Mouse (Mus musculus) limb, embryonic 15.5 days (tissue): ENCODE results near the gene Cbfb. TPM values are rescaled to one million over a fixed set of nuclear protein-coding genes. Genes with fewer than 3 reads are reported as not detected.
"Not testable (repeated sequence)": the region's sequence is repeated elsewhere in the genome, so short reads cannot be mapped to it uniquely, and the experiment has no call there.

Experiments used
- ATAC-seq: fragments of 200-750 bp; cut with Nextera tagmentation; 2 replicates; pipeline ENCODE4 v1.8.0; 2017; ENCODE audit warnings: low read depth, moderate TSS enrichment; ENCODE audit not compliant: insufficient number of reproducible peaks, low FRiP score, low TSS enrichment
- H3K27ac ChIP-seq: fragments of 300-500 bp; sonication (generic); 2 replicates; pipeline ENCODE4 v1.5.1; 2015; ENCODE audit warnings: moderate library complexity, mild to moderate bottlenecking, inconsistent platforms
- H3K27me3 ChIP-seq: fragments of 300-500 bp; sonication (generic); 2 replicates; pipeline ENCODE4 v1.6.1; 2015; ENCODE audit warnings: inconsistent platforms
- H3K36me3 ChIP-seq: fragments of 300-500 bp; sonication (generic); 2 replicates; pipeline ENCODE4 v1.6.1; 2015; ENCODE audit warnings: inconsistent platforms
- H3K4me1 ChIP-seq: fragments of 300-500 bp; sonication (generic); 2 replicates; pipeline ENCODE4 v1.6.1; 2015; ENCODE audit warnings: inconsistent platforms
- H3K4me2 ChIP-seq: fragments of 300-500 bp; sonication (generic); 2 replicates; pipeline ENCODE4 v1.6.1; 2015; ENCODE audit warnings: mild to moderate bottlenecking, inconsistent platforms
- H3K4me3 ChIP-seq: fragments of 300-500 bp; sonication (generic); 2 replicates; pipeline ENCODE4 v1.5.1; 2015; ENCODE audit warnings: mild to moderate bottlenecking, inconsistent platforms
- H3K9ac ChIP-seq: fragments of 300-500 bp; sonication (generic); 2 replicates; pipeline ENCODE4 v1.6.1; 2015; ENCODE audit warnings: inconsistent platforms
- H3K9me3 ChIP-seq: fragments of 300-500 bp; sonication (generic); 2 replicates; pipeline ENCODE4 v1.6.1; 2016; ENCODE audit warnings: inconsistent platforms
- WGBS: fragments of 180-500 bp; shearing (Covaris S2); methylation state at CpG from one replicate; pipeline ENCODE4 v1.1.7; 2015; 5-methylcytosine and 5-hydroxymethylcytosine counted together
- polyA plus RNA-seq: library from polyadenylated mRNA; unstranded; fragments of >200 nt; fragmentation: Nextera tagmentation; extraction: Ambion mirVana; gene quantifications from 2 replicates; pipeline ENCODE4 v1.2.1, GENCODE M21; 2015

Gene Cbfb
- polyA plus RNA-seq, 1 experiment from 2014 or later, result 89.0 TPM

DNA sequence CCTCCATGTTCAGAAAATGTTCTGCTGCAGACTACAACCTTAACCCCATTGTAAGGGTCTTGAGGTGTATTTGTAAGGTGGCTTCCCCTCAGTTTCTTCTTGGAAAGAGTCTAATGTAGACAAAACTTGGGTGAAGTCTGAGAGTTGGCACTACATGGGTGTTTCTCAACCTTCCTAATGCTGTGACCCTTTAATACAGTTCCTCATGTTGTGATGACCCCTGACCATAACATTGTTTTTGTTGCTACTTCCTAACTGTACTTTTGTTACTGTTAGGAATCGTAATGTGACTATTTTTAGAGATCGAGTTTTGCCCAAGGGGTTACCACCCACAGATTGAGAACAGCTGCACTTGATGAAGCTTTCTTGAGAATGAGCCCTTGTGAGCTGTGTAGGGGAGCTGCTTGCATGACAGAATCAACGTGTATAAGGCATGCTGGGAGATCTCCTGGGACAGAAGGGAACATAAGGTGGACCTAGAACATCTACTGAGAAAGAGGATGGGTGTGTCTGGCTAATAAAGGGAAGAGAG, 9.3 kb upstream of the Cbfb start:
- H3K4me1 ChIP-seq, result peaks cover 20% of the 10 kb centered on the region
- WGBS, result 25% methylated on average over 3 of the region's 3 CpGs
- no peak for ATAC-seq
- no peak overlapping the region for H3K4me2 ChIP-seq
- no peak overlapping the region for H3K27ac ChIP-seq
- no peak overlapping the region for H3K4me3 ChIP-seq
- no peaks in the 10 kb centered on the region for H3K27me3 ChIP-seq
- no peak overlapping the region for H3K9ac ChIP-seq
- H3K9me3 ChIP-seq, result no peaks in the 10 kb centered on the region
- no peaks in the 10 kb centered on the region for H3K36me3 ChIP-seq

DNA sequence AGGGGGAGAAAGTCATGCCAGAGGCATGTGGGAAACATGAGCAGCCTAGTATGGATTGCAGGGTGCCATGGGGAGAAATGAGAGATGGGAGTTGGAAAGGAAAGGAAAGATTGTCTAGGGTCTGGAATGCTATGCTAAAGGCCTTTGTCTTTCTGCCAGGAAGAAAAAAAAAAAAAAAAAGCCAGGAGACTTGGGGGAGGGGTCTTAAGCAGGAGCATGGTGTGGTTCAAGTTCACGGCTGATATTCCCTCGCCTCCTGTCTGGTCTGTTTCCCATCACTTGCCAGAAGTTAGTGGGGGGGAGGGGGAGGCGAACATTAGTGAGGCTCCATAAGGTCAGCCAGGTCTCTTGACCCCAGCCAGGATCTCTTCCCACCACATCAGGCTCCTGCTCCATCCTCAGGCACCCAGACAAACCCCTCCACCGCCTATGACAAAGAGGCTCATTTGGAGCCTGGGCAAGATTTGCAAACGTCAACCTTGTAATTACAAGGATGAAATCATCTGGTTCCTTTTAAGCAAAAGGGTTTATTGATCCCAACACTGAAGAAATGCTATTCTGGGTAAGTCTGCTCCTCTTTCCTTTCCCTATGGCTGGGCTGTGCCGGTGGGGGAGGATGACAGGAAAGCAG, 6.1 kb upstream of the Cbfb start:
- Histone ChIP-seq H3K27me3 (no peaks in the 10 kb centered on the region), H3K27ac (peak overlapping the region; percentile 86), H3K4me3 (no peak overlapping the region), H3K4me1 (peaks cover 27% of the 10 kb centered on the region), H3K9ac (no peak overlapping the region), H3K9me3 (no peaks in the 10 kb centered on the region), H3K36me3 (no peaks in the 10 kb centered on the region), H3K4me2 (peak overlapping the region; percentile 11; the same call in 1 of the 2 replicates)
- 10% methylated on average over 5 of the region's 6 CpGs for WGBS
- ATAC-seq, result peak; percentile 72

DNA sequence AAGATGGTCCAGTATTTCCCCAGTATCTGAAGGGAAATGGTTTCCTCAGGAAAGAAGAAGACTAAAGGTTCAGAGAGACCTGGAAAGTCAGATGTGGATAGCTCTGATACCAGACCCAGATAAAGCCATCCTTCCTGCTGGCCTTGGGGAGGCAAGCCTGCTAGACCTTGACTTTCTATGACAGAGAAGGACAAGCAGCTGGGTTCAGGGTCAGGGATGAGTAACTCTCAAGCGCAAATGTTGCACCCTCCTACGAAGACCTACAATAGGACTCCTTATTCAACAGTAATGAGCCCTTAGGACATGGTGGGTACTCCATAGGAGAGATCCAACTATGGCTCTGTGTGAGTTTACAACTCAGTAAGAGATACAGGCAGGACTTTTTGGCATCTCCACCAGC, 5.3 kb upstream of the Cbfb start:
- Histone ChIP-seq H3K36me3 (no peaks in the 10 kb centered on the region), H3K4me3 (no peak overlapping the region), H3K27me3 (no peaks in the 10 kb centered on the region), H3K9ac (no peak overlapping the region), H3K4me1 (peaks cover 31% of the 10 kb centered on the region), H3K9me3 (no peaks in the 10 kb centered on the region), H3K27ac (peak overlapping the region; percentile 86), H3K4me2 (no peak overlapping the region)
- 92% methylated on average over 2 of the region's 2 CpGs for WGBS
- ATAC-seq, result no peak

DNA sequence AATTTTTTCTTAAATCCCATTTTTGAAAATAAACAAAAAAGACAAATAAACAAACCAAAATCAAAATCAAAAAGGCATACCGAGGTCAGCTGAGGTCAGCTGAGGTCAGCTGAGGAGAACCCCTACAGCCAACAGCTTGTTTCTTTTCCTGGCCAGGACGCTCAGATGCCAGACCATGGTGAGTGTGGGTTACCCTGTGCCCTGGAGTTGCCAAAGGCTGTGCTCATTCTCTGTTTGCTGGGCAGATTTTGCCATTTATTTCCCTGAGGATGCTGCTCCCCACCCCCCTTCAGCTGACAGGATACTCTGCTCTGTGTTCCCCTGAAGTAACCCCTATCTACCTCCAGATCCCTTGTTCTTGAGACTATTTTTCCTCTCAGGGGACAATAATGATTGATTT, 3.4 kb upstream of the Cbfb start:
- Histone ChIP-seq H3K4me2 (no peak overlapping the region), H3K4me1 (peaks cover 28% of the 10 kb centered on the region), H3K36me3 (no peaks in the 10 kb centered on the region), H3K9ac (no peak overlapping the region), H3K9me3 (no peaks in the 10 kb centered on the region), H3K27me3 (no peaks in the 10 kb centered on the region), H3K4me3 (no peak overlapping the region), H3K27ac (no peak overlapping the region)
- WGBS, result 84% methylated on average over 2 of the region's 2 CpGs
- no peak for ATAC-seq

DNA sequence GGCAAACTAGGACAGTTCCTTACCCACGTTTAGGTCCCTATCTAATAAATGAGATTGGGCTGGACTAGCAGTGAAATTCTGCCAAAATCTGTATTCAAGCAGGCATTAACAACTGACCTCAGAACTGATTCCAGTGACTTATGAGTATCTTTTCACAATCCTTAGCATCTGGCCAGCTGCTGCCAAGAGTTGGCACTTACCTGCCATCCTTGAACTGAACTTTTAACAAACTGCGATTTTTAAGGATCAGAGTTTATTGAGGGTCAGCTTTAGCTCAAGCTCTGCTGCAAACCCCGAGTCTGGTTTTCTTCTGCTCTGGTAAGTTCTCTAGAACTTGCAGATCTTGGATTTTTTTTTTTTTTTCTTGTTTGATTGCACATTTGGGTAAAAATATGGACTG, 892 bp upstream of the Cbfb start:
- Histone ChIP-seq H3K4me3 (no peak overlapping the region), H3K27ac (peak overlapping the region; percentile 100), H3K27me3 (no peaks in the 10 kb centered on the region), H3K4me1 (peaks cover 30% of the 10 kb centered on the region), H3K4me2 (peak overlapping the region; percentile 45; the same call in 1 of the 2 replicates), H3K9ac (no peak overlapping the region), H3K9me3 (no peaks in the 10 kb centered on the region), H3K36me3 (peaks cover 3% of the 10 kb centered on the region; the same call in 1 of the 2 replicates)
- WGBS, result 25% methylated on average over 3 of the region's 3 CpGs
- no peak for ATAC-seq

DNA sequence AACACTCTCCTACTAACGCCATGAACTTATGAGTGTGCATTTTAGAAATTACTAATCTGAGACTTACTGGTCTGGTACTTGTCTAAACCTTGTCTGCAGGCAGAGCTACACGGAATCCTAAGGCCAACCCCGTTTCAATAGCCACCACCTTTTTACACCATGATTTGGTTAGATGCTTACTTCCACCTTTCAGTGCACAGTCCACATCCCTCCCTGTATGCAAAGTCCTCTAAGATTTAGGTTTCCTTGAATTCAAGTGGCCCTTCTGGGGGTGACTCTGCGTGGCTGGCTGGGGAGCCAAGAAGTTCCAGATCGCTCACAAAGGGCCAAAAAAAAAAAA, 463 bp upstream of the Cbfb start:
- peak overlapping the region; percentile 100 for H3K27ac ChIP-seq
- peaks cover 27% of the 10 kb centered on the region for H3K4me1 ChIP-seq
- 2% methylated on average over 5 of the region's 5 CpGs for WGBS
- H3K27me3 ChIP-seq, result no peaks in the 10 kb centered on the region
- H3K4me3 ChIP-seq, result peak overlapping the region; percentile 89
- H3K36me3 ChIP-seq, result peaks cover 3% of the 10 kb centered on the region; the same call in 1 of the 2 replicates
- no peaks in the 10 kb centered on the region for H3K9me3 ChIP-seq
- 0 out of 2 replicates have a peak overlapping the region, but pooled peaks have one; percentile 7 for H3K9ac ChIP-seq
- peak; percentile 7; the same call in 1 of the 2 replicates for ATAC-seq
- peak overlapping the region; percentile 45 for H3K4me2 ChIP-seq

DNA sequence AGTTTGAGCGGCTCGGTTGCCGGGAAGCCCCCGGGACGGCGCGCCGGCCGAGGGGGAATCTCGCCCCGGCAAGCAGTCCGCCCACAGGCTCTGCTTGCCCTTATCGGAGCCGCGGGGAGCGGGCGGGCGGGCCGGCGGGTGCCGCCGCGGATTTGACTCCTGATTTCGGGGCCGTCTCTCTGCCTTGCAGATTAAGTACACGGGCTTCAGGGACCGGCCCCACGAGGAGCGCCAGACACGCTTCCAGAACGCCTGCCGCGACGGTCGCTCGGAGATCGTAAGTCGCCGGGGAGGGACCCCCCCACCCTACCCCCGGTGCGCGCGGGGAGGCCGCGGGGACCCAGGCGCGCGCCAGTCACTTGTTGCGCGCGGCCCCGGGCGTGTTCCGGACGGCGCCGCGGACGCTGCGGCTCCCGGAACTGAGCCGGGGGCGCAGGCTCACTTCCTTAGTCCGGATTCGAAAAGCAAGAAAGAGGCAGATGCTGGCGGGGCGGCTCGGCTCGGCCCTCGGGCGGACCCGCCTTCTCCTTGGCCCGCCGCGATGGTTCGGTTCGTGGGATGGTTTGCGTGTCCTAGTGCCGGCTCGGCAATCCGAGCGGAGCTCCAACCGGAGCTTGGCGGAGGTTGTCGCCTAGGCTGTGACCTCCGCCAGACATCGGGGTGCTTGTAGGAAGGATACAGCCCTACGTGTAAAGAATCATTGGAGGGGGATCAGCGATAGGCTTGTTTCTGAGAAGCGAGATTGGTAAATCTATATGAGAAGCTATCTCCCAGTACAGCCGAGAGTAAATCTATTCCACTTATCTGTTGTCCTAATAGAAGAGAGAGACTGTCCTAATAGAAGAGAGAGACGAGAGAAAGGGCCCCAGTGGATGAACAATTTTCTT, 885 bp downstream of the Cbfb start:
- H3K9ac ChIP-seq, result peak overlapping the region; percentile 93
- no peaks in the 10 kb centered on the region for H3K9me3 ChIP-seq
- H3K4me3 ChIP-seq, result peak overlapping the region; percentile 89
- peaks cover 22% of the 10 kb centered on the region for H3K4me1 ChIP-seq
- under 1% methylated on average over 86 of the region's 92 CpGs for WGBS
- H3K4me2 ChIP-seq, result peak overlapping the region; percentile 50
- no peaks in the 10 kb centered on the region for H3K27me3 ChIP-seq
- ATAC-seq, result no peak; the same call in 1 of the 2 replicates
- H3K36me3 ChIP-seq, result peaks cover 8% of the 10 kb centered on the region
- H3K27ac ChIP-seq, result peak overlapping the region; percentile 100

DNA sequence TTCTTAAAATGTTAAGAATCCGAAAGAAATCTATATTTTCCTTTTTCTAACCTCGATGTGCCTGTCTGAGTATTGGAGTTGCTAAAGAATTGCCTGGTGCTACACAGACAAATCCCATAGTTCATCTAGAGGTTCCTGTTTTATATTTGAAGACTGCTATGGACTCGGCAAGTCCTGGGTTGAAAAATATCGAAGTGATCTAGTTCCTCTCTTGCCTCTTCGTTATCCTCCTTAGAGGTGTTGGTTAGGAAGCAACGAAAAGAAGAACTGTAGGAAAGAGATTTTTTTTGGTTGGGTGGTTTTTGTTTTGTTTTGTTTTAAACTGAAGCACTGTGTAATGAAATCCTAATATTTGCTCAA, 1.5 kb downstream of the Cbfb start:
- ATAC-seq, result no peak
- peak overlapping the region; percentile 100; the same call in 1 of the 2 replicates for H3K27ac ChIP-seq

DNA sequence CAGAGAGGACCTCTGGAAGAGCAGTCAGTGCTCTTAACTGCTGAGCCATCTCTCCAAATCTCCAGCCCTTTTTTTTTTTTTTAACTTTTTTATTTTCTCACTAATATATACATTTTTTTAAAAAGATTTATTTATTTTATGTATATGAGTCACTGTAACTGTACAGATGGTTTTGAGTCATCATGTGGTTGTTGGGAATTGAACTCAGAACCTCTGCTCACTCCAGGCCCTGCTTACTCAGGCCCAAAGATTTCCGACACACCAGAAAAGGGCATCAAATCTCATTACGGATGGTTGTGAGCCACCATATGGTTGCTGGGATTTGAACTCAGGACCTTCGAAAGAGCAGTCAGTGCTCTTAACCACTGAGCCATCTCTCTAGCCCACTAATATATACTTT, 4.8 kb downstream of the Cbfb start:
- H3K4me2 ChIP-seq, H3K9me3 ChIP-seq, H3K27ac ChIP-seq, H3K9ac ChIP-seq, H3K4me3 ChIP-seq, ATAC-seq, H3K27me3 ChIP-seq: not testable (repeated sequence)
- H3K36me3 ChIP-seq, result peaks cover 22% of the 10 kb centered on the region
- peaks cover 13% of the 10 kb centered on the region; the same call in 1 of the 2 replicates for H3K4me1 ChIP-seq
- 95% methylated on average over 3 of the region's 3 CpGs for WGBS

More for the DNA sequence above, 1.5 kb downstream of the Cbfb start:
- Histone ChIP-seq H3K36me3 (peaks cover 13% of the 10 kb centered on the region), H3K9ac (peak overlapping the region; percentile 93; the same call in 1 of the 2 replicates), H3K4me2 (peak overlapping the region; percentile 50), H3K27me3 (no peaks in the 10 kb centered on the region), H3K4me3 (peak overlapping the region; percentile 89), H3K4me1 (peaks cover 22% of the 10 kb centered on the region), H3K9me3 (no peaks in the 10 kb centered on the region)
- 23% methylated on average over 6 of the region's 6 CpGs for WGBS

DNA sequence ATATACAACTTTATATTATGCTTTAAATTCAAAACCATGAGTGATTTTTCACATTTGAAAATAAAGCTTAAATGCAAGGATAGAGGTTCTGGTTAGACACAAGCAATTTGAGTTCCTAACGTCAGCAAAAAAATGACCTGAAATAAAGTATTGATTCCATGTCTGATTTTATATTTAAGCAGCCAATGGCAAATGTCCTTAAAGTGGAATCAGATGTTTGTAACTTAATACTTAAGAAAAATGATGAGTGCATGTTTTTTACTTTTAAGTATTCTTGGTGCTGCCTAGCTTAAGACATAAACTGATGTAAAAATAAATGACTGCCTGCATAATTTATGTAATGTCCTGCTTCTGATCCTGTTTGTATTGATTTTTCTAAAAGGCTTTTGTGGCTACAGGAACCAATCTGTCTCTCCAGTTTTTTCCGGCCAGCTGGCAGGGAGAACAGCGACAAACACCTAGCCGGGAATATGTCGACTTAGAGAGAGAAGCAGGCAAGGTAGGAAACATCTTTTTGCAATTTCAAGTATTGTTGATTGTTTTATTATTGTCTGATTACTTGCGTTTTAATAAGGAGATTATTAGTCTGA, 7.8 kb downstream of the Cbfb start:
- no peak overlapping the region for H3K27ac ChIP-seq
- ATAC-seq, result no peak
- H3K9me3 ChIP-seq, result no peaks in the 10 kb centered on the region
- H3K27me3 ChIP-seq, result no peaks in the 10 kb centered on the region
- H3K4me3 ChIP-seq, result no peak overlapping the region
- H3K4me2 ChIP-seq, result no peak overlapping the region
- H3K36me3 ChIP-seq, result peaks cover 30% of the 10 kb centered on the region
- 65% methylated on average over 6 of the region's 6 CpGs for WGBS
- H3K9ac ChIP-seq, result no peak overlapping the region
- H3K4me1 ChIP-seq, result peaks cover 9% of the 10 kb centered on the region; the same call in 1 of the 2 replicates

DNA sequence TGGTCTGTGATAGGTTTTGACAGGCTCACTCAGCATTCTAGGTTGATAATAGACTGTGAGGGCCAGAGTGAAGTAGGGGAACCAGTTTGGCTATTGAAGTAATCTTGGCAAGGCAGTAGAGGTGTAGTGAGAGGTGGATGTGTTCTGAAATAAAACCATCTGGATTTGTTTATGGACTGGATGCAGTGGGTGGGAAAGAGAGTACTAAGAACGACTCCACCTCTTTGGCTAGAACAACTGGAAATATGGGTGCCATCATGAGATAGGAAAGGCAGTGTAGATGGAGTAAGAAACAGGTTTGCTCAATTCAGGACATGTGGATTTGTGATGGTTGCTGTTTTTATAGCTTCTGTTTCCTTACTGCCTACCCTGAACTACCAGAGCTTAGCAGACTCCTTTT, 11.7 kb downstream of the Cbfb start:
- 35% methylated on average over 1 of the region's 1 CpGs for WGBS
- Histone ChIP-seq H3K27ac (no peak overlapping the region), H3K4me3 (no peak overlapping the region), H3K36me3 (peaks cover 20% of the 10 kb centered on the region), H3K4me2 (no peak overlapping the region), H3K4me1 (peaks cover 5% of the 10 kb centered on the region; the same call in 1 of the 2 replicates), H3K27me3 (no peaks in the 10 kb centered on the region), H3K9me3 (no peaks in the 10 kb centered on the region), H3K9ac (no peak overlapping the region)
- no peak for ATAC-seq
